Mouse (Mus musculus) induced T-regulatory cell, adult 2 months (primary cell): ENCODE data around the gene Bend4.
A peak's percentile ranks its signal among the peaks of the same experiment; 100 is the strongest.

Source experiments
- DNase-seq: peaks from one replicate; pipeline ENCODE4 v3.0.0-alpha.2; 2012; ENCODE audit warnings: low read depth

Gene Bend4

DNA sequence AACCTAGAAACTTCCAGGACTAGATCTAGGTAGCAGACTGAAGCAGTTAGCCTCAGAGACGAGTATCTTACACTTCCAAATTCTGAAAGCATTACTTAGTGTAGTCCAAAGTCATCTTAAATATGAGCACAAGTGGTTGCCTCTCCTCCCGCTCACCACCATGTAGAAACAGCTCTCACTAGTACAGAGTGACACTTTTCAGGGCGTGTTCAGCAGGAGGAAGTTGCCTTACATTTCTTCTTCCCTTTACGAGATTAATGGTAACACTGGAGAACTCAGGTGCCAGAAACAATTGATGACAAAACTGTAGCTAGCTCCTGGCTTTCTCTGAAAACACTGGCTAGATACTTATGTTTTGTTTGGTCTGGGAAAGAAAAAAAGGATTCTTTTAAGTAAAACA, 8.7 kb downstream of the Bend4 start:
- DNase-seq: peak; percentile 7

DNA sequence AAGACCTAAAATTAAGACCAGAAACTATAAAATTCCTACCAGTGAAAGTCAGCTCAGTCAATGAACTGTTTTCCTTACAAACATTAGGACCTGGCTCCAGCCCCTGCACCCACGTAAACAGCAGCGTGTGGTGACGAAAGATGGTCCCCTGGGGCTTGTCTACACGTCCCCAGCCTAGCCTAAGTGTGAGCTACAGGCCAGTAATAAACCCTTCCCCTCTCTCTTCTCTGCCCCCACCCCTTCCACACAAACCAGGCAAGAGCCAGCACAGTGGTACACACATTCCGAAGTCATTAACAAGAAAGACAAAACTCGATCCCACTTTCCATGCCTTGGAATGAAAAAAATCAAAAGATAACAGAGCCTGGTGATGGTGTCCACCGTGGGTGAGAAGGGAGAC, 16.6 kb downstream of the Bend4 start:
- no peak for DNase-seq

- no peak for DNase-seq
Observed at GRCm38 (mm10) chr5:67410426-67410825, 17.7 kb downstream of the Bend4 start.

DNA sequence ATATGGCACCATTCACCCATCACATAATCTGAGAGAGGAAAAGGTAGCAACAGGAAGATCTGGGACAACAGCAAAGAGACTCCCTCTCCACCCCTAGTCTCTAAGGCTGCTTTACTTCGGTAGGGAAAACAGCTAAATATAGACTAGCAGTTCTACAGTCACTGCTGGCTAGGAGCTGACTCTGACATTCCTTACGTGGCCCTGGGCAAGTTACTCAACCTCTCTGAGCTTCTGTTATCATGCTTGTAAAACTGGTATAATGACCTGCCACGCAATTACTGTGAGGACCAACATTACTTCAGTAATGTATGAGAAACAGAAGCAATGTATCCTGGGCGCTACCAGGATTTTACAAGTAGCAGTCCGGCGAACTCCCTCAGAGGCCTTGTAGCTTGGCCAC, 19.7 kb downstream of the Bend4 start:
- DNase-seq: no peak

GRCm38 (mm10) chr5:67404919-67405318, 23.2 kb downstream of the Bend4 start:
- DNase-seq: no peak

DNA sequence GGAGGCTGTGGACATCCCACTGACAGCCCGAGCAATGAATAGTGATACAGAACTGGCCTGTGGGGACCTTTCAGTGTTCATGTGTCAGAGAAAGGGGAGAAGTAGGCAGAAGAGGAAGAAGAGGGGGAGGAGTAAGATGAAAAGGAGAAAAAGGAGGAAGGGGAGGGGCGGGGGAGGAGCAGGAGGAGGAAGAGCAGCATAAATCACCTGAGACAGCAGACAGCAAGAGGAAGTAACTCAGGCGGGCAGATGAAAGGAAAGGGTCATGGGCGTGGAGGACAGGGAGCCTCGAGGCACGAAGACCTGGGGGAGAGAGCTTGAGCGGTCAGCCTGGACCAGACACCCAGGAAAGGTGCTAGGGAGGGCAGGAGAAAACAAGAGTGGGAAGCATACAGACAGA, 23.7 kb downstream of the Bend4 start:
- DNase-seq: no peak

- DNase-seq: no peak
Observed at GRCm38 (mm10) chr5:67401612-67402011, 26.5 kb downstream of the Bend4 start.

GRCm38 (mm10) chr5:67400608-67401480, 27.3 kb downstream of the Bend4 start:
- no peak for DNase-seq

- DNase-seq: no peak
Observed at GRCm38 (mm10) chr5:67399876-67400607, 28.1 kb downstream of the Bend4 start.

DNA sequence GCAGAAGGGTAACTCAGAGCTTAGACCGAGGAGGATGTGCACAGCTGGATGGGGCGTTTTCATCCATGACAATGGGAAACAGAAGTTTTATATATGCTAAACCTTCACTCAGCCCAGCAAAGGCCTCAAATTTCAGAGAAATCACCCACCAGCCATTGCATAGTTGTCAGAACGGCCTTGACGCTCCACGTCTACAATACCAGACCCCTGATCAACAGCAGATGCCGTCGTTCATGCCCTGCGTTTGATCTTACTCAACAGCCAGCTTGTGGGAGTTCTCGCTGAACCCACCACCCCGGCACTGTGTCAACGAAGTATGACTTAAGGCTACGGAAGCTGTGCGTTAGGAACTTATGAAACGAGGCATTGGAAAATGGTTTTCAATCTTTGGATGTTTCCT, 30.9 kb downstream of the Bend4 start:
- no peak for DNase-seq

DNA sequence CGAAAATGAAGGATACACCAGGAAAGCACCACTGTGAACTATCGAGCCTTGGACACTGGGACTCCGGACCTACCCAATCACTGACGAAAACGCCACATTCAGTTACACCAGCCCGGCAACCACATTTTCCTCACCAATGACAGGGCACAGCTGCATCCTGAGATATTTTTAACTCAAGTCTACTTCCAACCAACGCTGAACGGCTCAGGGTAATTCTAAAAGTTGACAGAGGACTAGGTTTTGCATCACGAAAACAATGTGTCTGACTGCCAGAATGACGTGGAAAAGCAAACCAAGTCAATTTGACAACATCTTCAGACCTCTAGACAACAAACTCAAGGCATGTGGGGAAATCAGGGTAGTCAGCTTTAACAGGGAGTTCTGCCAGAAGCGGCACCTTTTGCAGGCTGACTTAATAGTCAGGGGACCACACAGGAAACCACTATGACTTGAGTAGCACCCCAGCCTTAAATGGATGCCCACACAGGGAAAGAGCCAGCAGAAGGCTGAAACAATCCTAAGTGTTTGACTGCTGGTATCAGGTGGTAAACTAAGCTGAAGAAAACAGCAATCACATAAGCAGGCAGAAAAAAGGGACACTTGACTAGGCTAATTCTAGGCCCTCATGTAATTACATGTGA, 32.8 kb downstream of the Bend4 start:
- peak; percentile 15 for DNase-seq

DNA sequence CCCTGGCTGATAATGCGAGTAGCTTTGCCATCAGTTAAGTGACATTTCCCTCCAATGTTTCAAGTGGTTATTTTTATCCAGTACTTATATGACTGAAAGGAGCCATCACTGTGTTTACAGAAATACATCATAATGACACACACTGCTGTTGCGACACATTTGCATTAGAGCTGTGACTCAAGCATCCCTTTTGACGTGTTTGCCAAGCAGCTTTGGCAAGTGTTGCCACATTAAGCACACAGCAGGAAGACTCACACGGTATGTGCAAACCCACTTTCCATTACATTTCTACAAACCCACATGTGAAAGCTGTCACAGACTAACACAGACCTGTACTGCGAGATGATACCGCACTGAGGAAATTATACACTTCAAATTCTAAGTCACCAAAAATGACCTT, 34.2 kb downstream of the Bend4 start:
- DNase-seq: peak; percentile 14

- DNase-seq: no peak
Observed at GRCm38 (mm10) chr5:67382556-67382955, 45.6 kb downstream of the Bend4 start.

- DNase-seq: no peak
Observed at GRCm38 (mm10) chr5:67381690-67382089, 46.4 kb downstream of the Bend4 start.

DNA sequence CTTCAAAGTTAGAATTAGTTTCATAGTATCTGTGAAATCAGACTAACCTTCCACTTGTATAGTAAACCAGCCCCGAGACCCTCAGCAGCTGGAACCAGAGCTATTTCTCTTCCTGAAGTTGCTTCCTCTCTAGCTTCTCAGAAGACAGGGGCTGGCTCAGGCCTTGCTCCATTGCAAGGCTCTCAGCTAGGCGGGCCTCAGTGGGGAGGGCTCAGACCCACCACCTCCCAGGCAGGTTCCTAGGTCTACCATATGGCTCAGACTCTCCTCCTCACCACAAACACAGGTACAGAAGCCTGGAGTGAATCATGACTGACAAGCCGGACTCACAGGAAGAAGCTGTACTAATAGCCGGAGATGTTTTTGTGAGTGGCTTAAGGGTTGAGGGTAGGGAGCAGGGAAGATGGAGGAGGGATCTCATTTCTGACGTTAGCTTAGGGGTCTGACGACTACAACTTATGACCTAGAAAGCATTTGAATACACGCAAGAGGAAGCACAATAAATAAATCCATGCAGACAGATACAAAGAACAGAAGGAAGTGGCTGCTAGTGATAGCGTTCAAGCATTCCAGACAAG, 51.0 kb downstream of the Bend4 start:
- DNase-seq: no peak

DNA sequence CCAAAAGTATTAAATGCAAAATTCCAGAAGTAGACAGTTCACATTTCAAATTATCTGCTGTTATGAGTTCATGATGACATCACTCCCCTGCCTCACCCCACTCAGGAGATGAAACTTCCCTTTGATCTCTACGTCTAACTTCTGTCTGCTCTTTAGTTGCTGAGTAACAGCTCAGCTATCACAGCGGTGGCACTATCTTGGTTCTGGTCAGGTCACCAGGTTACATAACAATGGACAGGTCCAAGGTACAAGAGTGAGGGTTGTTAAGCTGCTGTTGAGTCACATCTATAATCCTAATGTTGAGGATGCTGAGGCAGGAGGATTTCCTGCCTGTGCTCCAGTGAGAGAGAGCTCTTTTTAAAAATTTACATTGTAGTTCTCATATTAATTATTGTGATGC, 65.2 kb downstream of the Bend4 start:
- no peak for DNase-seq

- DNase-seq: no peak
Observed at GRCm38 (mm10) chr5:67362316-67362715, 65.8 kb downstream of the Bend4 start.

GRCm38 (mm10) chr5:67348949-67349348, 79.2 kb downstream of the Bend4 start:
- DNase-seq: no peak

DNA sequence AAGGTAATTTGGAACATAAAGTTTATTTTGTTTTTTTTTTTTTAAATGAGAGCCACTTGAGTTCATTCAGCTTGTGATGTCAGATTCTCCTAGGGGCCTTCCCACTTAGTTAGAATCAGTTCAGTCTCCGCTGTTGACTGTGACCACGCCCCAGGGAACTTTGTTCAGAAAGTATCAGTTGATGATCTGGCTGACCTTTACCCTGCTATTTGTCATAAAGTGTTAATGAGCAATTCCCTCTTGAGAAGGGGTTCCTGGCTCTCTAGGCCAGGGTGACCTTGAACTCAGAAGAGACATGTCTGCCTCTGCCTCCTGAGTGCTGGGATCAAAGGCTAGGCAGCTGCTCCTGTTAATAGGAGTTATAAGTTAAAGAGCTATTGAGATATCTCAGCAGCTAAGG, 81.0 kb downstream of the Bend4 start:
- no peak for DNase-seq
